Mouse (Mus musculus) thymus, postnatal 0 days (tissue): ENCODE measurements around the gene Car5a. TPM values are rescaled to one million over a fixed set of nuclear protein-coding genes. Genes with fewer than 3 reads are reported as not detected.
A peak's percentile ranks its signal among the peaks of the same experiment; 100 is the strongest.

Experiments
- DNase-seq: peaks from one replicate; pipeline ENCODE4 v3.0.0-alpha.2; 2015; ENCODE audit warnings: low spot score
- polyA plus RNA-seq: library from polyadenylated mRNA; unstranded; fragments of >200 nt; fragmentation: Nextera tagmentation; extraction: Ambion mirVana; gene quantifications from 2 replicates; pipeline ENCODE4 v1.2.1, GENCODE M21; 2015

The Car5a gene
- polyA plus RNA-seq, 1 experiment from 2014 or later = 0.22 TPM

- DNase-seq = peak; percentile 24
Observed at GRCm38 (mm10) chr8:121908378-121909147, 36.1 kb downstream of the Car5a start.

GRCm38 (mm10) chr8:121907587-121908248 is 37.0 kb downstream of the Car5a start, which contains the start of gene Slc7a5:
TSS of gene Slc7a5 (minus strand) at chr8:121907694.
- peak; percentile 98 for DNase-seq

- peak; percentile 34 for DNase-seq
Observed at GRCm38 (mm10) chr8:121906542-121907512, 37.9 kb downstream of the Car5a start.

GRCm38 (mm10) chr8:121905864-121906263 is 38.8 kb downstream of the Car5a start:
- DNase-seq = no peak

- DNase-seq = no peak
Observed at GRCm38 (mm10) chr8:121905420-121905819, 39.3 kb downstream of the Car5a start.

GRCm38 (mm10) chr8:121904999-121905398 is 39.7 kb downstream of the Car5a start:
- DNase-seq = no peak

- no peak for DNase-seq
Observed at GRCm38 (mm10) chr8:121903977-121904376, 40.7 kb downstream of the Car5a start.

- no peak for DNase-seq
Observed at GRCm38 (mm10) chr8:121901498-121902236, 43.0 kb downstream of the Car5a start.

GRCm38 (mm10) chr8:121899180-121900044 is 45.3 kb downstream of the Car5a start:
- no peak for DNase-seq

GRCm38 (mm10) chr8:121898401-121898931 is 46.2 kb downstream of the Car5a start:
- DNase-seq = peak; percentile 79

GRCm38 (mm10) chr8:121897871-121898381 is 46.8 kb downstream of the Car5a start:
- DNase-seq = no peak

- no peak for DNase-seq
Observed at GRCm38 (mm10) chr8:121897205-121897604, 47.5 kb downstream of the Car5a start.

GRCm38 (mm10) chr8:121896476-121897145 is 48.1 kb downstream of the Car5a start:
- no peak for DNase-seq

GRCm38 (mm10) chr8:121895910-121896309 is 48.8 kb downstream of the Car5a start:
- DNase-seq = no peak

GRCm38 (mm10) chr8:121892875-121893274 is 51.8 kb downstream of the Car5a start:
- DNase-seq = no peak

GRCm38 (mm10) chr8:121889810-121890785 is 54.6 kb downstream of the Car5a start:
- no peak for DNase-seq

GRCm38 (mm10) chr8:121889317-121889716 is 55.4 kb downstream of the Car5a start:
- no peak for DNase-seq
